Mouse (Mus musculus) lung, postnatal 0 days (tissue): ENCODE measurements around the gene Pidd1. TPM values are rescaled to one million over a fixed set of nuclear protein-coding genes. Genes with fewer than 3 reads are reported as not detected.

Experiments
- ATAC-seq: fragments of 200-750 bp; cut with Nextera tagmentation; 2 replicates; pipeline ENCODE4 v1.8.0; 2017; ENCODE audit warnings: moderate library complexity
- DNase-seq: peaks from one replicate; pipeline ENCODE4 v3.0.0-alpha.2; 2016; ENCODE audit warnings: low spot score
- H3K27ac ChIP-seq: fragments of 300-500 bp; sonication (generic); 2 replicates; pipeline ENCODE4 v1.5.1; 2014; ENCODE audit warnings: antibody characterized with exemption, mild to moderate bottlenecking, low read length, mixed read lengths
- H3K27me3 ChIP-seq: fragments of 300-500 bp; sonication (generic); replicated peaks from 2 replicates; pipeline ENCODE4 v1.6.1; 2014; ENCODE audit warnings: low read length, mixed read lengths; ENCODE audit not compliant: insufficient read depth
- H3K36me3 ChIP-seq: fragments of 300-500 bp; sonication (generic); 2 replicates; pipeline ENCODE4 v1.6.1; 2014; ENCODE audit warnings: low read length, mixed read lengths; ENCODE audit not compliant: insufficient read depth
- H3K4me1 ChIP-seq: fragments of 300-500 bp; sonication (generic); 2 replicates; pipeline ENCODE4 v1.6.1; 2014; ENCODE audit warnings: antibody characterized with exemption, low read depth, low read length, mixed read lengths; ENCODE audit not compliant: insufficient read depth
- H3K4me2 ChIP-seq: fragments of 300-500 bp; sonication (generic); replicated peaks from 2 replicates; pipeline ENCODE4 v1.6.1; 2014; ENCODE audit warnings: low read depth, mild to moderate bottlenecking, low read length, moderate library complexity, mixed read lengths
- H3K4me3 ChIP-seq: fragments of 300-500 bp; sonication (generic); 2 replicates; pipeline ENCODE4 v1.5.1; 2014; ENCODE audit warnings: low read depth, low read length
- H3K9ac ChIP-seq: fragments of 300-500 bp; sonication (generic); replicated peaks from 2 replicates; pipeline ENCODE4 v1.6.1; 2014; ENCODE audit warnings: low read depth, mild to moderate bottlenecking
- H3K9me3 ChIP-seq: fragments of 300-500 bp; sonication (generic); 2 replicates; pipeline ENCODE4 v1.6.1; 2016; ENCODE audit warnings: low read length, mixed read lengths
- CTCF ChIP-seq: IDR thresholded peaks from 2 replicates; pipeline ENCODE4 v1.5.1; 2016; ENCODE audit warnings: antibody characterized with exemption, mild to moderate bottlenecking
- EP300 ChIP-seq: IDR thresholded peaks from 2 replicates; pipeline ENCODE4 v1.6.1; 2016; ENCODE audit warnings: antibody characterized with exemption, mild to moderate bottlenecking, control low read depth
- WGBS: fragments of 180-500 bp; shearing (Covaris S2); extraction: QIAGEN DNeasy Blood & Tissue Kit; methylation state at CpG from one replicate; pipeline ENCODE4 v1.1.7; 2014; 5-methylcytosine and 5-hydroxymethylcytosine counted together
- polyA plus RNA-seq: library from polyadenylated mRNA; unstranded; fragments of >200 nt; fragmentation: Nextera tagmentation; extraction: Ambion mirVana; gene quantifications from 2 replicates; pipeline ENCODE4 v1.2.1, GENCODE M21; 2015

Pidd1 gene
- polyA plus RNA-seq, 1 experiment from 2014 or later, result 1.8 TPM

DNA sequence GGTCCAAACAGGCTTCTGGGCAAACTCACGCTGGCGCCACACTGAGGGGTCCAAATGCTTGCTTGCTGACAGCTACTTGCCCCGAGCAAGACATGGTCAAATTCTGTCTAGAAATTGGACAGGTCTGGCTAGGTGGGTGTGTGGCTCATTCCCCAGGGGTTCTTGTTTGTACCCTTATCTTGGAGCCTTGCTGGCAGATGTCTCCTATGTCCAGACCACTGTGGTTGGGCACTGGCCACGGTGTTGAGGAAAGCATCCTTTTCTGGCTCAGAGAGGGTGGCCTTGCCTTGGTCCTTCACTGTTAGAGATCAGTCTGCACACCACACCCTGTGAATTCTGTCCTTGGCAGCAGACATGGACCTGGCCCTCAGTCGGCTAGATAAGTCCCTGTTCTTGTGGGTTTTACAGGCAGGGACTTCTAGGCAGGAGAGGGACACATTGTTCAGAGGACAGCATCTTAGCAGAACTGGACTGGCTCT, 34.5 kb upstream of the Pidd1 start:
- no peaks in the 10 kb centered on the region for H3K9me3 ChIP-seq
- H3K27me3 ChIP-seq, result 0 out of 2 replicates have a peak, but pooled peaks cover 3% of the 10 kb centered on the region
- no peak overlapping the region; the same call in 1 of the 2 replicates for H3K4me2 ChIP-seq
- no peak for TF ChIP-seq CTCF
- TF ChIP-seq EP300, result no peak
- DNase-seq, result no peak
- H3K4me3 ChIP-seq, result no peak overlapping the region
- no peak overlapping the region; the same call in 1 of the 2 replicates for H3K9ac ChIP-seq
- ATAC-seq, result no peak
- peaks cover 45% of the 10 kb centered on the region for H3K4me1 ChIP-seq
- WGBS, result 42% methylated on average over 5 of the region's 5 CpGs
- no peaks in the 10 kb centered on the region for H3K36me3 ChIP-seq
- peak overlapping the region; percentile 98 for H3K27ac ChIP-seq

DNA sequence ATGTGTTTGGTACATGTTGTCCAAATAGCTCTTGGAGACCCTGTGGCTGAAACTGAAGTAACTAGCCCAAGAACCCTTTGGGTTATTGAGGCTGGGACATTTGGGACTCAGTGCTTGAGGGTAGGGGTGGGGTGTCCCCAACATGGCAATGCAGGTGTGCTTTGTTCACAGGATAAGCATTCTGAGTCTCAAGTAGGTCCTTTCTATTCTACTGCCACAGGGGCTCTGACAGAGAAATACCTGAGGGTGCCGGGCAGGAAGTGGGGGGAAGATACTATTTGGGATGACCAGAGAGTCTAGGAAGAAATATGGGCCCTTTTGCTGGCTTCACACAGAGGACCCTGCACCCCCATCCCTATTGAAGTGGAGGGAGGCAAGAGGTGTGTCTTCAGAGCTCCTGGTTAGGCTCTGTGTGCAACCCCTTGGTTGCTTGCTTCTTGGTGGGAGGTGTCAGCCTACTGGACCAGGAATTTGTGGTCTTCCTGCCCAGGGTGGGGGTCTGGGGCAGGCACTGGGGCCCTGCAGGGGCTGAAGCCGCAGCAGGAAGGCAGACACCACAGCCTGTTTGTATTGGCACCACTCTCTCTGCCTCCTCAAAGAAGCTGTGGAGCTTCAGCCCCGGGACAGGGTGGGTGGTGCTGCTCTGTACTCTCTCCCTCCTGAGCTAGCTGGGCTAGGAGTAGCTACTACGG, 33.9 kb upstream of the Pidd1 start:
- H3K4me2 ChIP-seq, result peak overlapping the region; percentile 94
- H3K4me1 ChIP-seq, result peaks cover 44% of the 10 kb centered on the region
- 0 out of 2 replicates have a peak, but pooled peaks cover 3% of the 10 kb centered on the region for H3K27me3 ChIP-seq
- no peak overlapping the region; the same call in 1 of the 2 replicates for H3K9ac ChIP-seq
- no peak for TF ChIP-seq EP300
- TF ChIP-seq CTCF, result no peak
- H3K36me3 ChIP-seq, result no peaks in the 10 kb centered on the region
- H3K4me3 ChIP-seq, result no peak overlapping the region
- H3K27ac ChIP-seq, result peak overlapping the region; percentile 98
- no peaks in the 10 kb centered on the region for H3K9me3 ChIP-seq
- WGBS, result 8% methylated on average over 4 of the region's 4 CpGs
- DNase-seq, result no peak
- no peak for ATAC-seq

GRCm38 (mm10) chr7:141476981-141477370, 33.2 kb upstream of the Pidd1 start:
- TF ChIP-seq CTCF, result peak; percentile 48
- TF ChIP-seq EP300, result no peak
- Histone ChIP-seq H3K4me2 (peak overlapping the region; percentile 94), H3K4me3 (peak overlapping the region; percentile 68), H3K36me3 (peaks cover 3% of the 10 kb centered on the region; the same call in 1 of the 2 replicates), H3K9me3 (no peaks in the 10 kb centered on the region), H3K4me1 (peaks cover 36% of the 10 kb centered on the region), H3K27me3 (0 out of 2 replicates have a peak, but pooled peaks cover 3% of the 10 kb centered on the region), H3K9ac (peak overlapping the region; percentile 36), H3K27ac (peak overlapping the region; percentile 98)
- WGBS, result 1% methylated on average over 7 of the region's 7 CpGs
- ATAC-seq (peak; percentile 16; the same call in 1 of the 2 replicates), DNase-seq (no peak)

DNA sequence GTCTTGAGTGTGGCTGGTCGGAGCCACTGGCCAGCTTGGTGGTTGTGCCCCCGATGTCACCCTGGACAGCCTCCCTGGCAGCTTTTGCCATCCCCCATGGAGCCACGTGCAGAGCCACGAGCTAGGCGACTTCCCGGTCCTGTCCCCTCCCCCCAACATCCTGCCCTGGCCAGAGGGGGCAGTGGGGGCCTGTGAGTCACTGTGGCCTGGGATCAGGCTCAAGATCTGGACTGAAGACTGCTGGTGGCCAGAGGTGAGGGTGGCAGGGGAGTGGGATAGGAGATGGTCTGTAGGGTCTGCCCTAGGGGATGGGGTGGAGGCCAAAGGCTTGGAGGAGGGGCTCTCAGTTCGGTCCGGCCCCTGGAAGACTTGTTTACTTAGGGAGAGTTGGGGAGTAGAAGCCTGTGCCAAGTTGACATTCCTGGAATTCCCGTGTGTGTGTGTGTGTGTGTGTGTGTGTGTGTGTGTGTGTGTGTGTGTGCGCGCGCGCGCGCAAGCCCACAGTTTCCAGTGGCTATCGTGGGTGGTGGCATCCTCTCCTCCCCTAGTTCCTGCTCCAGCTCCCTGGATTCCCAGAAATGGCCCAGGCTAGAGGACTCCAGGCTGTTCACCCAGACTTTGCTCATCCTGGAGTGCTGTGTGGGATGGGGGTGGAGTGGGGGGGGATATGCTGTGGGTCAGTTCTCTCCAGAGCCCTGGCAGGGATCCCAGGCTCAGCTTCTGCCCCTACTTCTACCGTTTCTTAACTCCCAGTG, 32.6 kb upstream of the Pidd1 start:
- WGBS, result 3% methylated on average over 8 of the region's 17 CpGs
- ATAC-seq (peak; percentile 86), DNase-seq (peak; percentile 96)
- Histone ChIP-seq H3K4me1 (peaks cover 31% of the 10 kb centered on the region), H3K36me3 (peaks cover 5% of the 10 kb centered on the region), H3K4me2 (peak overlapping the region; percentile 94), H3K27ac (peak overlapping the region; percentile 98), H3K4me3 (peak overlapping the region; percentile 68), H3K27me3 (no peaks in the 10 kb centered on the region), H3K9me3 (no peaks in the 10 kb centered on the region), H3K9ac (peak overlapping the region; percentile 77)
- TF ChIP-seq EP300, result peak; percentile 91
- peak; percentile 75 for TF ChIP-seq CTCF

DNA sequence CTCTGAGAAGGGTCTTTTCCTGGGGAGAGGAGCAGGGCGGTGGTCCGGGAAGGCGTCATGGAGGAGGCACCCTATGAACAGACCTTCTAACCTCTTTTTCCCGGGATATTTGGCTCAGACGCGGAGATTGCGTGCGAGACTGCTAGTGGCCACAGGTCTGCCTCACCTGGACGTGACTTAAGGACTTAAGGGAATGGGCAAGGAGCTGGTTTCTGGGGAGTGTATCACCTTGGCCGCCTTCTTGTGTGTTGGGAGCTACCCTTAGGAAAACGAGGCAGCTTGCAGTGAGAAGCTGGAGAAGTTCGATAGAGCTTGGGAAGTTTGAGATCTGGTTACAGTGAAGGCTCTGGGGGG, 32.0 kb upstream of the Pidd1 start:
- WGBS, result under 1% methylated on average over 12 of the region's 12 CpGs
- peak overlapping the region; percentile 68 for H3K4me3 ChIP-seq
- no peak for ATAC-seq
- peaks cover 11% of the 10 kb centered on the region for H3K36me3 ChIP-seq
- no peaks in the 10 kb centered on the region for H3K9me3 ChIP-seq
- H3K4me2 ChIP-seq, result peak overlapping the region; percentile 94
- no peaks in the 10 kb centered on the region for H3K27me3 ChIP-seq
- TF ChIP-seq CTCF, result no peak
- peaks cover 26% of the 10 kb centered on the region for H3K4me1 ChIP-seq
- peak overlapping the region; percentile 77 for H3K9ac ChIP-seq
- H3K27ac ChIP-seq, result peak overlapping the region; percentile 98
- DNase-seq, result peak; percentile 58
